Mouse (Mus musculus) lung, postnatal 0 days (tissue): ENCODE results near the gene B4galt5. TPM values are rescaled to one million over a fixed set of nuclear protein-coding genes. Genes with fewer than 3 reads are reported as not detected.

ENCODE experiments used
- ATAC-seq: fragments of 200-750 bp; cut with Nextera tagmentation; 2 replicates; pipeline ENCODE4 v1.8.0; 2017; ENCODE audit warnings: moderate library complexity
- DNase-seq: peaks from one replicate; pipeline ENCODE4 v3.0.0-alpha.2; 2016; ENCODE audit warnings: low spot score
- H3K27ac ChIP-seq: fragments of 300-500 bp; sonication (generic); 2 replicates; pipeline ENCODE4 v1.5.1; 2014; ENCODE audit warnings: antibody characterized with exemption, mild to moderate bottlenecking, low read length, mixed read lengths
- H3K27me3 ChIP-seq: fragments of 300-500 bp; sonication (generic); replicated peaks from 2 replicates; pipeline ENCODE4 v1.6.1; 2014; ENCODE audit warnings: low read length, mixed read lengths; ENCODE audit not compliant: insufficient read depth
- H3K36me3 ChIP-seq: fragments of 300-500 bp; sonication (generic); 2 replicates; pipeline ENCODE4 v1.6.1; 2014; ENCODE audit warnings: low read length, mixed read lengths; ENCODE audit not compliant: insufficient read depth
- H3K4me1 ChIP-seq: fragments of 300-500 bp; sonication (generic); 2 replicates; pipeline ENCODE4 v1.6.1; 2014; ENCODE audit warnings: antibody characterized with exemption, low read depth, low read length, mixed read lengths; ENCODE audit not compliant: insufficient read depth
- H3K4me2 ChIP-seq: fragments of 300-500 bp; sonication (generic); replicated peaks from 2 replicates; pipeline ENCODE4 v1.6.1; 2014; ENCODE audit warnings: low read depth, mild to moderate bottlenecking, low read length, moderate library complexity, mixed read lengths
- H3K4me3 ChIP-seq: fragments of 300-500 bp; sonication (generic); 2 replicates; pipeline ENCODE4 v1.5.1; 2014; ENCODE audit warnings: low read depth, low read length
- H3K9ac ChIP-seq: fragments of 300-500 bp; sonication (generic); replicated peaks from 2 replicates; pipeline ENCODE4 v1.6.1; 2014; ENCODE audit warnings: low read depth, mild to moderate bottlenecking
- H3K9me3 ChIP-seq: fragments of 300-500 bp; sonication (generic); 2 replicates; pipeline ENCODE4 v1.6.1; 2016; ENCODE audit warnings: low read length, mixed read lengths
- CTCF ChIP-seq: IDR thresholded peaks from 2 replicates; pipeline ENCODE4 v1.5.1; 2016; ENCODE audit warnings: antibody characterized with exemption, mild to moderate bottlenecking
- EP300 ChIP-seq: IDR thresholded peaks from 2 replicates; pipeline ENCODE4 v1.6.1; 2016; ENCODE audit warnings: antibody characterized with exemption, mild to moderate bottlenecking, control low read depth
- WGBS: fragments of 180-500 bp; shearing (Covaris S2); extraction: QIAGEN DNeasy Blood & Tissue Kit; methylation state at CpG from one replicate; pipeline ENCODE4 v1.1.7; 2014; 5-methylcytosine and 5-hydroxymethylcytosine counted together
- polyA plus RNA-seq: library from polyadenylated mRNA; unstranded; fragments of >200 nt; fragmentation: Nextera tagmentation; extraction: Ambion mirVana; gene quantifications from 2 replicates; pipeline ENCODE4 v1.2.1, GENCODE M21; 2015

B4galt5 gene
- polyA plus RNA-seq, 1 experiment from 2014 or later: 10.3 TPM

GRCm38 (mm10) chr2:167262433-167262832 lies 86.5 kb downstream of the B4galt5 start:
- no peak for TF ChIP-seq CTCF
- TF ChIP-seq EP300: no peak
- DNase-seq (no peak), ATAC-seq (no peak)
- Histone ChIP-seq H3K4me2 (no peak overlapping the region), H3K4me3 (no peak overlapping the region), H3K36me3 (no peaks in the 10 kb centered on the region), H3K9ac (no peak overlapping the region), H3K4me1 (peaks cover 6% of the 10 kb centered on the region; the same call in 1 of the 2 replicates), H3K27ac (no peak overlapping the region), H3K9me3 (no peaks in the 10 kb centered on the region), H3K27me3 (no peaks in the 10 kb centered on the region)
- WGBS: 77% methylated on average over 10 of the region's 10 CpGs

GRCm38 (mm10) chr2:167261106-167261505 lies 87.9 kb downstream of the B4galt5 start:
- 45% methylated on average over 4 of the region's 4 CpGs for WGBS

GRCm38 (mm10) chr2:167257790-167258189 lies 91.2 kb downstream of the B4galt5 start:
- Histone ChIP-seq H3K4me3 (no peak overlapping the region), H3K4me1 (peaks cover 6% of the 10 kb centered on the region; the same call in 1 of the 2 replicates), H3K27ac (no peak overlapping the region), H3K27me3 (no peaks in the 10 kb centered on the region), H3K36me3 (no peaks in the 10 kb centered on the region), H3K4me2 (no peak overlapping the region), H3K9ac (no peak overlapping the region), H3K9me3 (no peaks in the 10 kb centered on the region)
- TF ChIP-seq CTCF (no peak), EP300 (peak; percentile 75)
- 28% methylated on average over 3 of the region's 3 CpGs for WGBS
- DNase-seq (peak; percentile 35), ATAC-seq (peak; percentile 13; the same call in 1 of the 2 replicates)

More at GRCm38 (mm10) chr2:167261106-167261505, 87.9 kb downstream of the B4galt5 start:
- peak; percentile 65 for DNase-seq
- no peak overlapping the region for H3K4me3 ChIP-seq
- no peaks in the 10 kb centered on the region for H3K36me3 ChIP-seq
- no peaks in the 10 kb centered on the region for H3K9me3 ChIP-seq
- peak; percentile 79 for ATAC-seq
- H3K9ac ChIP-seq: no peak overlapping the region
- no peaks in the 10 kb centered on the region for H3K27me3 ChIP-seq
- no peak for TF ChIP-seq EP300
- no peak for TF ChIP-seq CTCF
- H3K27ac ChIP-seq: peak overlapping the region; percentile 66
- H3K4me2 ChIP-seq: no peak overlapping the region
- peaks cover 6% of the 10 kb centered on the region; the same call in 1 of the 2 replicates for H3K4me1 ChIP-seq

GRCm38 (mm10) chr2:167254808-167255207 lies 94.2 kb downstream of the B4galt5 start:
- H3K9me3 ChIP-seq: no peaks in the 10 kb centered on the region
- ATAC-seq: no peak
- TF ChIP-seq CTCF: no peak
- no peak for TF ChIP-seq EP300
- no peaks in the 10 kb centered on the region for H3K36me3 ChIP-seq
- peaks cover 8% of the 10 kb centered on the region; the same call in 1 of the 2 replicates for H3K4me1 ChIP-seq
- H3K4me2 ChIP-seq: no peak overlapping the region
- no peak overlapping the region for H3K9ac ChIP-seq
- H3K27me3 ChIP-seq: no peaks in the 10 kb centered on the region
- H3K27ac ChIP-seq: no peak overlapping the region
- 61% methylated on average over 6 of the region's 6 CpGs for WGBS
- DNase-seq: no peak
- H3K4me3 ChIP-seq: no peak overlapping the region

GRCm38 (mm10) chr2:167254185-167254584 lies 94.8 kb downstream of the B4galt5 start:
- DNase-seq: peak; percentile 46
- Histone ChIP-seq H3K27ac (no peak overlapping the region), H3K9me3 (no peaks in the 10 kb centered on the region), H3K27me3 (no peaks in the 10 kb centered on the region), H3K36me3 (no peaks in the 10 kb centered on the region), H3K4me3 (no peak overlapping the region), H3K9ac (no peak overlapping the region), H3K4me2 (no peak overlapping the region), H3K4me1 (peaks cover 8% of the 10 kb centered on the region; the same call in 1 of the 2 replicates)
- WGBS: 43% methylated on average over 7 of the region's 7 CpGs
- ATAC-seq: peak; percentile 39
- TF ChIP-seq CTCF (no peak), EP300 (peak; percentile 51; the same call in 1 of the 2 replicates)

GRCm38 (mm10) chr2:167253476-167253875 lies 95.5 kb downstream of the B4galt5 start:
- Histone ChIP-seq H3K36me3 (no peaks in the 10 kb centered on the region), H3K4me3 (no peak overlapping the region), H3K9me3 (no peaks in the 10 kb centered on the region), H3K4me1 (peaks cover 8% of the 10 kb centered on the region; the same call in 1 of the 2 replicates), H3K27ac (no peak overlapping the region), H3K9ac (no peak overlapping the region), H3K4me2 (no peak overlapping the region), H3K27me3 (no peaks in the 10 kb centered on the region)
- DNase-seq (no peak), ATAC-seq (no peak)
- TF ChIP-seq CTCF: no peak
- no peak for TF ChIP-seq EP300
- 71% methylated on average over 5 of the region's 5 CpGs for WGBS
